Mouse (Mus musculus) cerebellum, adult 2 months (tissue): ENCODE results near the gene Ccdc34. TPM values are rescaled to one million over a fixed set of nuclear protein-coding genes. Genes with fewer than 3 reads are reported as not detected.

Experiments used
- DNase-seq, 2 experiments: peaks; one replicate each; pipeline ENCODE4 v3.0.0; 2021
- H3K27ac ChIP-seq: fragments of 200-500 bp; 2 replicates; pipeline ENCODE4 v1.5.1; 2012; ENCODE audit warnings: low read length, control low read depth, inconsistent platforms; ENCODE audit not compliant: insufficient read depth
- H3K27me3 ChIP-seq: fragments of 200-500 bp; 2 replicates; pipeline ENCODE4 v1.6.1; 2012; ENCODE audit warnings: inconsistent platforms, mild to moderate bottlenecking, low read length, moderate library complexity; ENCODE audit not compliant: control insufficient read depth, insufficient read depth
- H3K4me1 ChIP-seq: fragments of 200-500 bp; 2 replicates; pipeline ENCODE4 v1.6.1; 2011; ENCODE audit warnings: low read length; ENCODE audit not compliant: control insufficient read depth, insufficient read depth
- H3K4me3 ChIP-seq: fragments of 200-500 bp; replicated peaks from 2 replicates; pipeline ENCODE3; 2011; ENCODE audit warnings: mild to moderate bottlenecking, low read depth, low read length, control low read depth; ENCODE audit not compliant: insufficient read depth
- CTCF ChIP-seq: fragments of 200-500 bp; IDR thresholded peaks from 2 replicates; pipeline ENCODE4 v1.5.1; 2011; ENCODE audit warnings: low read depth, mild to moderate bottlenecking, control low read depth, low read length, moderate library complexity, borderline replicate concordance; ENCODE audit not compliant: insufficient read depth
- POLR2A ChIP-seq: fragments of 200-500 bp; IDR thresholded peaks from 2 replicates; pipeline ENCODE4 v1.6.1; 2011; ENCODE audit warnings: low read length, control low read depth, borderline replicate concordance; ENCODE audit not compliant: insufficient read depth
- WGBS: fragments of 180-500 bp; shearing (Covaris S2); methylation state at CpG from one replicate; pipeline ENCODE4 v1.1.7; 2018; 5-methylcytosine and 5-hydroxymethylcytosine counted together
- polyA plus RNA-seq: library from polyadenylated mRNA; depleted of rRNA; stranded (reverse); fragments of >200 nt; gene quantifications from 2 replicates; pipeline ENCODE4 v1.2.3, GENCODE M21; 2012

Ccdc34 gene
- polyA plus RNA-seq, 1 experiment, result 12.0 TPM

DNA sequence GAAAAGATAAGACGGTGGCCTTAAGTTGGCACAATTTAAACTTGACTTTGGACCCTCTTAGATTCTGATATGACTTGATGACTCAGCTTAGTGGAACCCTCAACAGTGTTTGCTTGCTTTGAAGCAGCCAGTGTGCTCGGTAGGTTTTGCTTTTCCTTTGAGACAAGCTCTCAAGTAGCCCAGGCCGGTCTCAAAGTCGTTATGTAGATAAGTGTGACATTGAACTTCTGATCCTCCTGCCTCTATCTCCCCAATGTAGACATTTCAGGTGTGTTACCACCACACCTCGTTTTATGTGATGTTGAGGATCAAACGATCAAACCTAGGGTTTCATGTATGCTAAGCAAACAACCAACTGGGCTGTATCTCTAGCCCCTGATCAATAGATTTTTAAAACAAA lies 55.4 kb downstream of the Ccdc34 start:
- H3K27me3 ChIP-seq, result no peaks in the 10 kb centered on the region
- H3K4me3 ChIP-seq, result no peak overlapping the region
- TF ChIP-seq POLR2A (no peak), CTCF (no peak)
- WGBS, result 88% methylated on average over 6 of the region's 6 CpGs
- no peak overlapping the region for H3K27ac ChIP-seq
- DNase-seq, result no peak
- H3K4me1 ChIP-seq, result no peaks in the 10 kb centered on the region

DNA sequence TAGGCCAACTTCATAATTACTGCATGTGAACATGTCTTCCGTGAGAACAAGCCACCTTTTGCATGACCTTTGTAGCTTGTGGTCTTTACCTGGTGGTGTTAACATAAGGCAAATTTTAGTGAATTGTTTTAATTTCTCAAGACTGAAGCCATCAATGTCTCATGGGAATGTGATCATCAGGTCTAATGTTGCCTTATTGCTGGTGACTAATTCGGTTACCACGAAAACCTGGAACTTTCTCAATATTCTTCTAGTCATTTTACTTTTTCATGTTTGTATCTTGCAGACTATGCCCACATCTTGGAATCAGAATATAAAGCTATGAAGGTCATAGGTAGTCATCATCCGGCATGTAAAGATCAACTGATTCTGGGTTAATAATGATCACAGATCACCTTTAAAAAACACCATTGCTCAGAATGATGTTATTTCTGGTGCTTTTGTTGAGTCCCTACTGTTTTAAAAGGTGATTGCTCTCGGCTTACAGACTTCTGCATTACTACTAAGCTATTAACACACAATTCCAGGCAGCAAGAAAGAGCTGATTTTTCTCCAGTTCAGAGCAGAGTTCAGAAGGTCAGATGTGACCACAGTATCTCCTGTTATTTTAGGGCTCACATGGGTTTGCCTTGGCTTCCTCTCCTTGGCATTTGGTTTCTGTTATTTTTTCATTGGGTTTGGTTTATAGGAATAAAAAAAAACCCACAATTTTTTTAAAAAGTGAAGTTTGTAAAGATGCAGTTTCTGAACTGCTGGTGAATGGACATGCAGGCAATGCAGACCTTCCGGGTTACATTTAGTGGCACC lies 57.2 kb downstream of the Ccdc34 start:
- H3K27me3 ChIP-seq, result no peaks in the 10 kb centered on the region
- no peak overlapping the region for H3K4me3 ChIP-seq
- TF ChIP-seq POLR2A, result no peak
- no peak for TF ChIP-seq CTCF
- no peak for DNase-seq
- no peak overlapping the region for H3K27ac ChIP-seq
- 94% methylated on average over 6 of the region's 6 CpGs for WGBS
- H3K4me1 ChIP-seq, result no peaks in the 10 kb centered on the region

DNA sequence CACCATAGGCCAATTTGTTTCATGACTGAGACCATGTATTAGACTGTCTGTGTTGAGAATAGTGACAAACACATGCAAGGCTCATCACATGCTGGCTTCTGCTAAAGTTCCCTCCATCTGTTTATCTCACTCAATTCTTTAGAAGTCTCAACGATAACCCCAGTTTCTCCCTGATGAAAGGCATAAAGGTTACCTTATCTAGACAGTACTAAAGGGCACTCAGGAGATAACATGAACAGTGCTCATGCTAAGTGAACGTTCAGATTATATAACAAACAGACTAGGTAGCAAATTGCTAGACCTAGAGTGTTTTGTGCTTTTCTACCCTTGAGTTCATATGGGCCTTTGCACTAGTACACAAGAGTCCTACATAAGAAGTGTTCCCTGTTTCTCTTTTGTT lies 59.6 kb downstream of the Ccdc34 start:
- WGBS, result 87% methylated on average over 2 of the region's 2 CpGs
- no peaks in the 10 kb centered on the region for H3K27me3 ChIP-seq
- DNase-seq, result no peak
- TF ChIP-seq CTCF (no peak), POLR2A (no peak)
- H3K27ac ChIP-seq, result no peak overlapping the region
- no peak overlapping the region for H3K4me3 ChIP-seq
- H3K4me1 ChIP-seq, result no peaks in the 10 kb centered on the region

DNA sequence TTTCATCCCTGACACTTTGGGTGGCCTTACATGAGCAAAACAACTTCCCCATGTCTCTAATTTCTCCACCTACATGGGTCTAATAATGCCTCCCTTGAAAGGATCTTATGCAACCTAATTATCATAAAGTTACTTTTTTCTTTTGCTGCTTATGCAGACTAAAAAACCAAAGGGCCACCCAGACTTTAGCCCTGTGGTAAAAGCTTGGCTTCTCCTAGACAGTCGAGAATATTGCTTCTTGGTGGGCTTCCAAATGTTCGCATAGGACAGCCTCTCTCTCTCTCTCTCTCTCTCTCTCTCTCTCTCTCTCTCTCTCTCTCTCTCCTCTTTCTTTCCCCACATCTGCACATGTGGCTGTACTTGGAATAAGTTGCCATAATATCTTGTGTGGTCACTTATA lies 60.0 kb downstream of the Ccdc34 start:
- TF ChIP-seq POLR2A (no peak), CTCF (no peak)
- no peaks in the 10 kb centered on the region for H3K4me1 ChIP-seq
- H3K4me3 ChIP-seq, result no peak overlapping the region
- WGBS, result 49% methylated on average over 2 of the region's 2 CpGs
- no peak for DNase-seq
- H3K27ac ChIP-seq, result no peak overlapping the region
- no peaks in the 10 kb centered on the region for H3K27me3 ChIP-seq

DNA sequence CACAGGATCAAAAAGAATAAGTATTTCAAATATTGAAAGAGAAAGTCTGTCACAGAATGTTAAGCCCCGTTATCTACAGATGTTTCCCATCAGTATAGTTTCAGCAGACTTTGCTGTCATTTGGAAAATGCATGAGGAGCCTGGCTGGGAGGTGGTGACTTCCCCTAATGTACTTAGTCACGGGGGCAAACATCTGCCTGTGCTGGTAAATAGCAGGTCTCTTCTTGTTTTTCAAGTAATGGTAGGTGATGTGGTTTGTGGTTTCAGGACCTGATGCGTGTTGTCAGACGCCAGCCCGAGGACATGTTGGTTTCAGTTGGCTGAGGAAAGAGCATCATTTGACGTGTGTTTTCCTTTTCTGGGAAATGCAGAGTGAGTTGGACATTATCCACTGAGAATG lies 62.9 kb downstream of the Ccdc34 start:
- WGBS, result 89% methylated on average over 6 of the region's 6 CpGs
- DNase-seq, result no peak
- H3K27me3 ChIP-seq, result no peaks in the 10 kb centered on the region
- TF ChIP-seq CTCF, result no peak
- TF ChIP-seq POLR2A, result no peak
- no peaks in the 10 kb centered on the region for H3K4me1 ChIP-seq
- H3K27ac ChIP-seq, result no peak overlapping the region
- H3K4me3 ChIP-seq, result no peak overlapping the region

DNA sequence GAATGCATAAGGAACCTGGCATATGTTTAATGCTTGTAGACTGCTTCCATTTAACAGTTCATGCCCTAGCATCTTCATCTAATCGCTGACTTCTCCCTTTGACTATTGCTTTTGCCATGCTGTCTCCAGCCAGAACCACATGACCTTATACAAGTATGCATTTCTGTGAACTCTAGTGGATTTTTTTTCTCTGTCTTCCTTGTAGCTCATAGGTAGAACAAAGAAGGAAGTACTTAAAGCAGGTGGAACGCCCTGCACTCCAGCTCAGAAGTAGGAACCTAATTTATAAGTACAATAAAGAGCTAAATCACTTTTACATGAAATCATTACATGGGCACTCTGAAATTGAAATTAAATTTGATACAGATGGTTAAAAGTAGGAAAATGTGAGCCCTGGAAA lies 65.4 kb downstream of the Ccdc34 start:
- no peak for TF ChIP-seq CTCF
- TF ChIP-seq POLR2A, result no peak
- Histone ChIP-seq H3K27me3 (no peaks in the 10 kb centered on the region), H3K4me1 (no peaks in the 10 kb centered on the region), H3K27ac (no peak overlapping the region), H3K4me3 (no peak overlapping the region)
- DNase-seq, result no peak
- 96% methylated on average over 2 of the region's 2 CpGs for WGBS

DNA sequence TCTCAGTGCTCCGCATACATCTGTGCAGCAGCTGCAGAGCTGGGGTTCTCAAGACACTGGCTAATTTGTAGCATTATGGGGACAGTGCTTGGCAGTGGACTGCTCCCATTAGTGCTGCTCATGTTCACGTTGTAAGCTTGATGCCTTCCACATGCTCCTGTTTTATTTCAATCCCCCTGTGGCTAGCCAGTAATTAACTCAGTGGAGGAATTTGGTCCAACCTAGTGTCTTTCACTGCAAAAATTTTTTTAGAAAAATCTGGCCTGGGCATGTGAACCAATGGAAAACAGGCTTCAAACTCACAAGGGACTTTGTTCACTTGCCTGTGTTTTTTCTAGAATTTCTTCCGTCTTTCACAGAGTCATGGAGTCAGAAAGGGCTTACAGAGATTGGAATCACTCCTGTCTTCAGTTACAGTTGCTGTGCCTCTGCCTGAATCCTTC lies 68.1 kb downstream of the Ccdc34 start:
- WGBS, result 57% methylated on average over 3 of the region's 3 CpGs
- H3K27me3 ChIP-seq, result no peaks in the 10 kb centered on the region
- H3K27ac ChIP-seq, result no peak overlapping the region
- DNase-seq, result no peak
- H3K4me1 ChIP-seq, result no peaks in the 10 kb centered on the region
- no peak overlapping the region for H3K4me3 ChIP-seq
- TF ChIP-seq POLR2A, result no peak
- no peak for TF ChIP-seq CTCF

DNA sequence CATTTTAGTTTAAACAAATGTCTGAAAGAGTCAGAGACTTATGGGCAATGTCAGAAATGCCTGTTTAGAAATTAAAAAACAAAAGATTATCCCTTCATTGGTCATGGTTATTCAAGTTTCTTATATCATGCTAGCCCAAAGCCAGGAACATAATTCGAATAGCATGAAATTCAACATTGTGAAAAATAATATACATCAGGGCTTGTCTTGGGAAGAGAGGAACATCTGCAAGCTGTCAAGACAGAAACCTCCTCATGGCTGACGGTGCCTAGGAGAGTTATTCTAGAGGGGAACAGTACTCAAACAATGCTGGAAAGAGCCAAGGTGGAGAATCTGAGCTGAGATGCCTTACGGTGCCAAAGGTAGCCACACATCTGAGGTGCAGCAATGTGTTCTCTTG lies 96.5 kb downstream of the Ccdc34 start:
- DNase-seq, result no peak
- Histone ChIP-seq H3K27me3 (no peaks in the 10 kb centered on the region), H3K27ac (no peak overlapping the region), H3K4me3 (no peak overlapping the region), H3K4me1 (no peaks in the 10 kb centered on the region)
- 80% methylated on average over 3 of the region's 3 CpGs for WGBS
- TF ChIP-seq POLR2A (no peak), CTCF (no peak)

DNA sequence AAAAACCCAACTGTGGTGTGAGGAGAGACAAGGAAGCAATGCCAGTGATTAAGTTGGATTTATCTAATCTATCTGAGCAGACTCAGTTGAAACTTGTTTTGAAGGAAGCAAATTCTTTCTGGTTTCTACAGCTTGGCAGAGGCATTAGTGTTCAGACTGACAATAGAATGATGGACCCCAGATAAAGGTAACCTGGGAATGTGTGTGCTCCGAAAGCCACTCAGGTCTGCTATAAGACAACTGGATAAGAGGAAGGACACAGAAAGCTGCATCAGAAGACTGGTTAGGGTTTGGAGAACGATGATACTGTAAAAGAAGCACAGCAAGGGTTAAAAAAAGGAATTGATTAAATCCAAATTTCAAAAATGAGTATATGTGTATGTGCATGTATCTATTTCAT lies 111.8 kb downstream of the Ccdc34 start:
- no peak for TF ChIP-seq CTCF
- TF ChIP-seq POLR2A, result no peak
- H3K4me1 ChIP-seq, result no peaks in the 10 kb centered on the region
- DNase-seq, result no peak
- no peaks in the 10 kb centered on the region for H3K27me3 ChIP-seq
- WGBS, result 92% methylated on average over 2 of the region's 2 CpGs
- no peak overlapping the region for H3K27ac ChIP-seq
- H3K4me3 ChIP-seq, result no peak overlapping the region
